Mouse (Mus musculus) lung, postnatal 0 days (tissue): Measurements from ENCODE around the gene Papola. TPM values are rescaled to one million over a fixed set of nuclear protein-coding genes. Genes with fewer than 3 reads are reported as not detected.
A peak's percentile ranks its signal among the peaks of the same experiment; 100 is the strongest.

Source experiments
- ATAC-seq: fragments of 200-750 bp; cut with Nextera tagmentation; 2 replicates; pipeline ENCODE4 v1.8.0; 2017; ENCODE audit warnings: moderate library complexity
- DNase-seq: peaks from one replicate; pipeline ENCODE4 v3.0.0-alpha.2; 2016; ENCODE audit warnings: low spot score
- H3K27ac ChIP-seq: fragments of 300-500 bp; sonication (generic); 2 replicates; pipeline ENCODE4 v1.5.1; 2014; ENCODE audit warnings: antibody characterized with exemption, mild to moderate bottlenecking, low read length, mixed read lengths
- H3K27me3 ChIP-seq: fragments of 300-500 bp; sonication (generic); replicated peaks from 2 replicates; pipeline ENCODE4 v1.6.1; 2014; ENCODE audit warnings: low read length, mixed read lengths; ENCODE audit not compliant: insufficient read depth
- H3K36me3 ChIP-seq: fragments of 300-500 bp; sonication (generic); 2 replicates; pipeline ENCODE4 v1.6.1; 2014; ENCODE audit warnings: low read length, mixed read lengths; ENCODE audit not compliant: insufficient read depth
- H3K4me1 ChIP-seq: fragments of 300-500 bp; sonication (generic); 2 replicates; pipeline ENCODE4 v1.6.1; 2014; ENCODE audit warnings: antibody characterized with exemption, low read depth, low read length, mixed read lengths; ENCODE audit not compliant: insufficient read depth
- H3K4me2 ChIP-seq: fragments of 300-500 bp; sonication (generic); replicated peaks from 2 replicates; pipeline ENCODE4 v1.6.1; 2014; ENCODE audit warnings: low read depth, mild to moderate bottlenecking, low read length, moderate library complexity, mixed read lengths
- H3K4me3 ChIP-seq: fragments of 300-500 bp; sonication (generic); 2 replicates; pipeline ENCODE4 v1.5.1; 2014; ENCODE audit warnings: low read depth, low read length
- H3K9ac ChIP-seq: fragments of 300-500 bp; sonication (generic); replicated peaks from 2 replicates; pipeline ENCODE4 v1.6.1; 2014; ENCODE audit warnings: low read depth, mild to moderate bottlenecking
- H3K9me3 ChIP-seq: fragments of 300-500 bp; sonication (generic); 2 replicates; pipeline ENCODE4 v1.6.1; 2016; ENCODE audit warnings: low read length, mixed read lengths
- CTCF ChIP-seq: IDR thresholded peaks from 2 replicates; pipeline ENCODE4 v1.5.1; 2016; ENCODE audit warnings: antibody characterized with exemption, mild to moderate bottlenecking
- EP300 ChIP-seq: IDR thresholded peaks from 2 replicates; pipeline ENCODE4 v1.6.1; 2016; ENCODE audit warnings: antibody characterized with exemption, mild to moderate bottlenecking, control low read depth
- whole genome bisulfite sequencing: fragments of 180-500 bp; shearing (Covaris S2); extraction: QIAGEN DNeasy Blood & Tissue Kit; methylation state at CpG from one replicate; pipeline ENCODE4 v1.1.7; 2014; 5-methylcytosine and 5-hydroxymethylcytosine counted together
- polyA plus RNA-seq: library from polyadenylated mRNA; unstranded; fragments of >200 nt; fragmentation: Nextera tagmentation; extraction: Ambion mirVana; gene quantifications from 2 replicates; pipeline ENCODE4 v1.2.1, GENCODE M21; 2015

The Papola gene
- polyA plus RNA-seq, 1 experiment from 2014 or later, result 102 TPM

DNA sequence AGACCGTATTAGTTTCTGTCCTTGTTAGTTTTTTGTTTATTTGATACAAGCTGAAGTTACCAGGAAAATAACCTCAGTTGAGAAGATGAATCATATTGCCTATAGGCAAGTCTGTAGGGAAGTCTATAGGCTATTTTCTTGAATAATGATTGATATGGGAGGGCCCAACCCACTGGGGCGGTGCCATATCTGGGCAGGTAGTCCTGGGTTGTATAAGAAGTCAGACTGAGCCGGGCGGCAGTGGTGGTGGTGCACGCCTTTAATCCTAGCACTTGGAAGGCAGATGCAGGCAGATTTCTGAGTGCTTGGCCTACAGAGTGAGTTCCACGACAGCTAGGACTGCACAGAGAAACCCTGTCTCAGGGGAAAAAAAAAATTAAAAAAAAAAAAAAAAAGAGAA lies 5.4 kb downstream of the Papola start:
- Histone ChIP-seq H3K4me1 (peaks cover 7% of the 10 kb centered on the region; the same call in 1 of the 2 replicates), H3K27me3 (no peaks in the 10 kb centered on the region), H3K4me3 (no peak overlapping the region), H3K9ac (no peak overlapping the region), H3K36me3 (no peaks in the 10 kb centered on the region), H3K9me3 (no peaks in the 10 kb centered on the region), H3K27ac (no peak overlapping the region), H3K4me2 (no peak overlapping the region)
- TF ChIP-seq CTCF, result no peak
- no peak for TF ChIP-seq EP300
- 88% methylated on average over 6 of the region's 6 CpGs for WGBS
- ATAC-seq (no peak), DNase-seq (no peak)

DNA sequence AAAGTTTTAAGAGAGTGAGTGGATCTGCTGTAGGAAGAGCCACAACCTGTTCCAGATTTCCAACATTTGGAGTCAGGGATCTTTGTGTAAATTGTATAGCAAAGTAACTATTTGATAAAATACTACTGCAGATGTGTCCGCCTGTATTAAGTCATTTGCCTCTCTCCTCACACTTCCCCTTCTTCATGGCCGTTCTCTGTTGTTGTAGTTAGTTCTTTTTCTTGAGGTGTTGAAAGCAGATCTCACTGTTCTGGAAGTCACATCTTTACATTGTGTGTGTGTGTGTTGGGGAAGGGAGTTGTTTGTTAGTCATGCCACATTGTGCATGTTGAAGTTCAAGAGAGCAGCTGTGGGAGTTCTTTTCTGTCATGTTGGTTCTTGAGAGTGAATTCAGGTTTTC lies 10.4 kb downstream of the Papola start:
- 69% methylated on average over 2 of the region's 2 CpGs for WGBS
- no peaks in the 10 kb centered on the region for H3K36me3 ChIP-seq
- no peak overlapping the region for H3K27ac ChIP-seq
- H3K9ac ChIP-seq, result no peak overlapping the region
- no peak overlapping the region for H3K4me2 ChIP-seq
- no peak overlapping the region for H3K4me3 ChIP-seq
- no peaks in the 10 kb centered on the region for H3K27me3 ChIP-seq
- H3K4me1 ChIP-seq, result no peaks in the 10 kb centered on the region
- no peaks in the 10 kb centered on the region for H3K9me3 ChIP-seq
- TF ChIP-seq CTCF, result no peak
- TF ChIP-seq EP300, result no peak
- DNase-seq, result peak; percentile 8
- ATAC-seq, result no peak

DNA sequence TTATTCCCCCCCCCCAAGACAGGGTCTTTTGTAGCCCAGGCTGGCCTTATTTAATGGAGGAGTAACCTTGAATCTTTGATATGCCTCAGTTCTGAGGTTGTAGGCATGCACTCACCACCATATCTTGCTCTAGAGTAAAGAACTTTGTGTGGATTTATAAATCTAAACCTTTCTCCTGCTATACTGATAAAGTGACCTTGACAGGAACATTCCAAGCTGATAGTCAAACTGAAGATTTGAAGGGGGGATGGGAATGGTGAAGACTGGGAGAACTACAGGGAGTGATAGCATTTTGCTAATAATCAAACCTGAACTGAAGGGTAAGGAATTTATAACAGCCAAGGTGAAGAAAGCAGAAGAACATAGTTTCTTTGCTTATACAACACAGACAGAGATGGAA lies 13.5 kb downstream of the Papola start:
- Histone ChIP-seq H3K9me3 (no peaks in the 10 kb centered on the region), H3K36me3 (no peaks in the 10 kb centered on the region)

DNA sequence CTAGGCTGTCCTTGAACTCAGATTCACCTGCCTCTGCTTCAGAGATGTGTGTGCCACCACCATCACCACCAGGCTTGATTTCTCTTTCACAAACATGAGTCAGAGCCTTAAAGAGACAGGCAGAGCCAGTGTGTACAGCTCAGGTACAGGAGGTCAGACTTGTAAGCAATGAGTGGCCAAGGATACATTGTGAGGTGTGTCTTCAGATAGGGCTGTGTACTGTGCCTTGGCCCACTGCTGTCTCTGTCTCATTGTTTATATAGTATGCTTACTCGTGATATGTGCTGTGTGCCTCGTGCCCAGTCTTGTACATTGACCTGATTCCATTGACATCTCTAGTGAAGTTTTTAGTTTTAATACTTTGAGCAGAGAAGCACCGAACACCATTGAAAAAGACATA lies 21.3 kb downstream of the Papola start:
- H3K4me1 ChIP-seq, result no peaks in the 10 kb centered on the region
- H3K27me3 ChIP-seq, result no peaks in the 10 kb centered on the region
- TF ChIP-seq CTCF (no peak), EP300 (no peak)
- DNase-seq (no peak), ATAC-seq (no peak)
- H3K27ac ChIP-seq, result no peak overlapping the region
- no peak overlapping the region for H3K4me2 ChIP-seq
- no peak overlapping the region for H3K9ac ChIP-seq
- no peaks in the 10 kb centered on the region for H3K9me3 ChIP-seq
- H3K36me3 ChIP-seq, result 0 out of 2 replicates have a peak, but pooled peaks cover 7% of the 10 kb centered on the region
- whole genome bisulfite sequencing, result 78% methylated on average over 3 of the region's 3 CpGs
- H3K4me3 ChIP-seq, result no peak overlapping the region

More for the DNA sequence above, 13.5 kb downstream of the Papola start:
- no peak overlapping the region for H3K9ac ChIP-seq
- ATAC-seq (no peak), DNase-seq (no peak)
- H3K27ac ChIP-seq, result no peak overlapping the region
- TF ChIP-seq EP300 (no peak), CTCF (no peak)
- no peak overlapping the region for H3K4me3 ChIP-seq
- no peaks in the 10 kb centered on the region for H3K27me3 ChIP-seq
- H3K4me2 ChIP-seq, result no peak overlapping the region
- no peaks in the 10 kb centered on the region for H3K4me1 ChIP-seq

DNA sequence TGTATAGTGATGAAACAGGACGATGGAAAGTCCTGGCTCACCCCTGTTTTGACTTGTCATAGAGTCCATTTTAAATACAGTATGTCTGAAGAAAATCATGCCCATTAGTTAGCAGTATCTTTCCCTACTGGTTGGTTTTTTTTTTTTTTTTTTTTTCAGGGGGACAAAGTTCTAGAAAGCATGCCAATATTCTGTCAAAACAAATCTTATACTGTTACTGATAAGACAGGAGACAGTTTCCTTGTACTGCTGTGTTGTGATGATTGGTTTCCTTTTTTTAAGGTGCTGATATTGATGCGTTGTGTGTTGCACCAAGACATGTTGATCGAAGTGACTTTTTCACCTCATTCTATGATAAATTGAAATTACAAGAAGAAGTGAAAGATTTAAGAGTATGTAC lies 21.7 kb downstream of the Papola start:
- no peaks in the 10 kb centered on the region for H3K4me1 ChIP-seq
- H3K36me3 ChIP-seq, result 0 out of 2 replicates have a peak, but pooled peaks cover 7% of the 10 kb centered on the region
- no peak overlapping the region for H3K4me2 ChIP-seq
- no peak for TF ChIP-seq EP300
- no peak for TF ChIP-seq CTCF
- 83% methylated on average over 3 of the region's 3 CpGs for WGBS
- H3K27me3 ChIP-seq, result no peaks in the 10 kb centered on the region
- ATAC-seq, result no peak
- no peak overlapping the region for H3K4me3 ChIP-seq
- H3K9me3 ChIP-seq, result no peaks in the 10 kb centered on the region
- no peak for DNase-seq
- H3K27ac ChIP-seq, result no peak overlapping the region
- H3K9ac ChIP-seq, result no peak overlapping the region

DNA sequence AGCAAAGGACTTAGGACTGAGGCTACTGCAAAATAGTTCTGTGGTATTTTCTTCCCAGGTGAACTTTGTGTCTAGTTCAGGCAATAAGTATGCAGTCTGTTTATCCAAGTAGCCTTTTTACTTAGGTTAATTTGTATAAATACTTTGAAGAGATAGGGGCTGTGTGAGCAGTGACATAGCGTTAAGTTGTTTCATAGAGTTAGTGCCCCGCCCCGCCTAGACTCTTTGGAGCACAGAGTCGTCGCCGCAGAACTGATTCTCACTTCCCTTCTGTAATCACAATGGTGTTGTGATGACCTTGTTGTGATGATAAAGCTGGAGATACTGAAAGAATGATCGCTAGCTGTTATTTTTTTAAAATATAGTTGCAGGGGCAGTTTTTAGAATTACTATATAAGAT lies 22.9 kb downstream of the Papola start:
- Histone ChIP-seq H3K4me2 (no peak overlapping the region), H3K4me3 (no peak overlapping the region), H3K36me3 (0 out of 2 replicates have a peak, but pooled peaks cover 7% of the 10 kb centered on the region), H3K9me3 (no peaks in the 10 kb centered on the region), H3K27ac (no peak overlapping the region), H3K9ac (no peak overlapping the region), H3K4me1 (no peaks in the 10 kb centered on the region), H3K27me3 (no peaks in the 10 kb centered on the region)
- TF ChIP-seq CTCF, result no peak
- TF ChIP-seq EP300, result no peak
- WGBS, result 90% methylated on average over 7 of the region's 7 CpGs
- DNase-seq (no peak), ATAC-seq (no peak)

DNA sequence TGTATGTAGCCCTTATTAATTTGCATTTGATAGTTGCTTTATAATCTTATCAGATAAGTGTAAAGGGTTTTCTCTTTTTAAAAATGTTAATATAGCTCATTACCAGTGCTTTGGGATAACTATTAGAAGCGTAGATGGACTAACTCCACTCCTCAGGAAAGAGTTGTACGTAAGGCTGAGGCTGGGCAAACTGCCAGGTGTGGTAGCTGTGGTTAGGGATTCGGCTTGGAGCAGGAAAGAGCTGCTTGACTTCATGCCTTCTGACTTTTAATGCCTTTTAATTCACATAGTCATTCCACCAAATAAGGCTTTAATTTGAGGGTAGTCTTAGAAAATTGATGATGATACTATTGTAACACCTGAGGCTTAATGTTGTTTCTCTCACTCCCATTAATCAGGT lies 24.5 kb downstream of the Papola start:
- TF ChIP-seq EP300 (no peak), CTCF (no peak)
- no peaks in the 10 kb centered on the region for H3K4me1 ChIP-seq
- no peak overlapping the region for H3K4me2 ChIP-seq
- H3K4me3 ChIP-seq, result no peak overlapping the region
- H3K9me3 ChIP-seq, result no peaks in the 10 kb centered on the region
- H3K27ac ChIP-seq, result no peak overlapping the region
- DNase-seq (no peak), ATAC-seq (no peak)
- 23% methylated on average over 3 of the region's 3 CpGs for WGBS
- H3K36me3 ChIP-seq, result 0 out of 2 replicates have a peak, but pooled peaks cover 7% of the 10 kb centered on the region
- H3K27me3 ChIP-seq, result no peaks in the 10 kb centered on the region
- no peak overlapping the region for H3K9ac ChIP-seq
